Mouse (Mus musculus) hindbrain, embryonic 16.5 days (tissue): ENCODE results near the gene Plekha3. TPM values are rescaled to one million over a fixed set of nuclear protein-coding genes. Genes with fewer than 3 reads are reported as not detected.

ENCODE experiments used
- ATAC-seq: fragments of 200-750 bp; cut with Nextera tagmentation; 2 replicates; pipeline ENCODE4 v1.8.0; 2017; ENCODE audit warnings: moderate TSS enrichment, moderate library complexity
- H3K27ac ChIP-seq: fragments of 300-500 bp; sonication (generic); 2 replicates; pipeline ENCODE4 v1.5.1; 2014; ENCODE audit warnings: low read depth, mild to moderate bottlenecking, control low read depth, low read length, moderate library complexity
- H3K27me3 ChIP-seq: fragments of 300-500 bp; sonication (generic); replicated peaks from 2 replicates; pipeline ENCODE4 v1.6.1; 2014; ENCODE audit warnings: low read length; ENCODE audit not compliant: control insufficient read depth, insufficient read depth
- H3K36me3 ChIP-seq: fragments of 300-500 bp; sonication (generic); 2 replicates; pipeline ENCODE4 v1.6.1; 2014; ENCODE audit warnings: mild to moderate bottlenecking, low read length, moderate library complexity, mixed read lengths; ENCODE audit not compliant: control insufficient read depth, insufficient read depth
- H3K4me1 ChIP-seq: fragments of 300-500 bp; sonication (generic); 2 replicates; pipeline ENCODE4 v1.6.1; 2014; ENCODE audit warnings: low read depth, low read length; ENCODE audit not compliant: control insufficient read depth, insufficient read depth
- H3K4me2 ChIP-seq: fragments of 300-500 bp; sonication (generic); 2 replicates; pipeline ENCODE4 v1.6.1; 2014; ENCODE audit warnings: mild to moderate bottlenecking, low read length, control low read depth, moderate library complexity
- H3K4me3 ChIP-seq: fragments of 300-500 bp; sonication (generic); 2 replicates; pipeline ENCODE4 v1.5.1; 2014; ENCODE audit warnings: mild to moderate bottlenecking, low read length, control low read depth, moderate library complexity
- H3K9ac ChIP-seq: fragments of 300-500 bp; sonication (generic); 2 replicates; pipeline ENCODE4 v1.6.1; 2014; ENCODE audit warnings: low read depth, mild to moderate bottlenecking, control low read depth, low read length, moderate library complexity
- H3K9me3 ChIP-seq: fragments of 300-500 bp; sonication (generic); 2 replicates; pipeline ENCODE4 v1.6.1; 2014; ENCODE audit warnings: mild to moderate bottlenecking, low read length, moderate library complexity; ENCODE audit not compliant: control insufficient read depth
- WGBS: fragments of 180-500 bp; shearing (Covaris S2); extraction: QIAGEN DNeasy Blood & Tissue Kit; methylation state at CpG from one replicate; pipeline ENCODE4 v1.1.7; 2014; 5-methylcytosine and 5-hydroxymethylcytosine counted together
- polyA plus RNA-seq: library from polyadenylated mRNA; unstranded; fragments of >200 nt; fragmentation: Nextera tagmentation; extraction: Ambion mirVana; gene quantifications from 2 replicates; pipeline ENCODE4 v1.2.1, GENCODE M21; 2015

Gene Plekha3
- polyA plus RNA-seq, 1 experiment from 2014 or later: 3.6 TPM

DNA sequence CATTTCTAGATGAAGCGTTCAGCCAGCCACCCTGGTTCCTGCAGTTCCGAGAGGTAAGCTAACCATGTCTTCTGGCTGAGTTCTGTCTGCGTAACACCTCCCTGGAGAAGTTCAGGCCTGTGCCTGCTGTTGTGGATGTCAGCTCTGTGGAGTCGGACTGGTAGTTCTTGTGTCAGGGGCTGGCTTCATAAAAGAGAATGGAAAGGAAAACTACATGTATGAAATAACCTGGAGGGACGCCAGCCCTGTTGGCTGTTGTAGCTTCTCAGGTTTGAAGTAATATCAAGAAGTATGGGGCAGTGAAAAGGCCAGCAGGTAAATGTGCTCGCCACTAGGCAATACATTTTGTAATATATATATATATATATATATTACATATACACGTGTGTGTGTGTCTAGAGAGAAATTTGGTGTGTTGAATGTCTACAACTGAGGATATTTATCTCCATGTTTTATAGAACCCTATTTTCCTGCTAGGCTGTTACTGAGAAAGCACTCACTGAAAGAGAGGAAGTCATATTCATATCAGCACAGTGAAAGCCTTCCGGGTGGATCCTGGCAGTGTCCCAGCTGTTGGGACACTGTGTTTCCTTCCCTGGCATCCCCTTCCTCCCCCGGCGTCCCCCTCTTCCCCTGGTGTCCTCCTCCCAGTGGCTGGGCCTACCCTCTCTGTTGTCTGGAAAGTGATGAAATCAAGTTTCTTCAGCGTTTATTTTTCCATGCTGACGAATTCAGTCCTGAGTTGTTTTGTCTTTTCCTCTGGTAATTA lies 15.5 kb downstream of the Plekha3 start:
- 86% methylated on average over 12 of the region's 12 CpGs for WGBS
- H3K9ac ChIP-seq: no peak overlapping the region
- no peak overlapping the region for H3K4me2 ChIP-seq
- no peaks in the 10 kb centered on the region for H3K27me3 ChIP-seq
- H3K4me3 ChIP-seq: no peak overlapping the region
- H3K27ac ChIP-seq: no peak overlapping the region
- H3K9me3 ChIP-seq: no peaks in the 10 kb centered on the region
- H3K36me3 ChIP-seq: peaks cover 31% of the 10 kb centered on the region
- ATAC-seq: no peak
- H3K4me1 ChIP-seq: no peaks in the 10 kb centered on the region

DNA sequence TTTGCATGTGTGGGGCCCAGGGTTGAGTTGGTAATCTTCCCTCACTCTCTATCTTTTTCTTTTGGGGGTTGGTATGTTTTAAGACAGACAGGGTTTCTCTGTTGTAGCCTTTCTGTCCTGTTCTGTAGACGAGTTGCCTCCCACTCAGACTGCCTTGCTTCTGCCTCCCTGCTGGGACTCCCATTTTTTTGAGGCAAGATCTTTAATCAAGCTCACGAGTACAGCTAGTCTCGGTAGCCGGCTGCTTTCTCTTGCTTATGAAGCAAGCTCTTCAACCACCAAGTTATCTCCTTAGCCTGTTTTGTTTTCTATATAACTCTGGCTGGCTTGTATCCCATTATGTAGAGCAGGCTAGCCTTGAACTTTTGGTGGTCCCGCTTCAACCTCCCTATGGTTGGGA lies 18.7 kb downstream of the Plekha3 start:
- no peaks in the 10 kb centered on the region for H3K4me1 ChIP-seq
- 79% methylated on average over 5 of the region's 5 CpGs for WGBS

DNA sequence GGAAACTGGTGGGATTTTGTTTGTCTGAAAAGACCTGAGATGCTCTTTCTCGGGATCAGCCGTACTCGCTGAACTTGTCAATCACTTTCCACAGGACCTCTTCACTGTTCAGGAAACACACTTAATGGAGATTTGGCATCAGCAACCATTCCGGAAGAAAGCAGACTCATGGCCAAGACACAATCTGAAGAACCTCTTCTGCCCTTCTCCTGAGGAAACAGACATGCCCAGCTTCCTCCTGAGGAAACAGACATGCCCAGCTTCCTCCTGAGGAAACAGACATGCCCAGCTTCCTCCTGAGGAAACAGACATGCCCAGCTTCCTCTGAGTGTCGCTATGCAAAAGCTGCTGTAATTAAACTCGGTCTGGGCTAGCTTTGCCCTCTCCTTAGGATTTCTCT lies 20.2 kb downstream of the Plekha3 start:
- H3K36me3 ChIP-seq: peaks cover 12% of the 10 kb centered on the region
- no peak overlapping the region for H3K9ac ChIP-seq
- no peaks in the 10 kb centered on the region for H3K27me3 ChIP-seq
- no peak overlapping the region for H3K27ac ChIP-seq
- 89% methylated on average over 6 of the region's 6 CpGs for WGBS
- no peak overlapping the region for H3K4me2 ChIP-seq
- no peak overlapping the region for H3K4me3 ChIP-seq
- ATAC-seq: no peak
- no peaks in the 10 kb centered on the region for H3K9me3 ChIP-seq
- H3K4me1 ChIP-seq: no peaks in the 10 kb centered on the region

More for the DNA sequence above, 18.7 kb downstream of the Plekha3 start:
- H3K4me2 ChIP-seq: no peak overlapping the region
- H3K27me3 ChIP-seq: no peaks in the 10 kb centered on the region
- H3K27ac ChIP-seq: no peak overlapping the region
- peaks cover 12% of the 10 kb centered on the region for H3K36me3 ChIP-seq
- ATAC-seq: no peak
- no peak overlapping the region for H3K4me3 ChIP-seq
- H3K9ac ChIP-seq: no peak overlapping the region
- no peaks in the 10 kb centered on the region for H3K9me3 ChIP-seq

DNA sequence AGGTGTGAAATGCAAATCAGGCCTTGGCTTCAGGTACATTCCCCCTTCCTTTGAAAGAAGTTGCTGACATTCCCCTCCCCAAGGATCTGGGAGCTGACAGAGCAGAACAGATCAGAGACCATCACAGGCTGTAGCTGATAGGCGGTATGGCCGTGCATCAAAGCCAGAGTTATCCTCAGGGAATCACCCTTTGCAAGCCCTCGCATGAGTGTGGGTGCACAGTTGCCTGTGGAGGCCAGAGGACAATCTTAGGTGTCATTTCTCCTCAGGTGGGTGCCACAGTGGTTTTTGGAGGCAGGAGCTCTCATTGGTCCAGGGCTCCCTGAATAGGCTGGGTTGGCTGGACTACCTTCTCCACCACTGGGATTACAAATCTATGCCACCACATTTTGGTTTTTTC lies 27.1 kb downstream of the Plekha3 start:
- Histone ChIP-seq H3K4me1 (no peaks in the 10 kb centered on the region), H3K27ac (no peak overlapping the region), H3K27me3 (no peaks in the 10 kb centered on the region), H3K36me3 (no peaks in the 10 kb centered on the region), H3K4me3 (no peak overlapping the region), H3K9me3 (no peaks in the 10 kb centered on the region), H3K4me2 (no peak overlapping the region), H3K9ac (no peak overlapping the region)
- no peak for ATAC-seq
- WGBS: 92% methylated on average over 3 of the region's 3 CpGs

DNA sequence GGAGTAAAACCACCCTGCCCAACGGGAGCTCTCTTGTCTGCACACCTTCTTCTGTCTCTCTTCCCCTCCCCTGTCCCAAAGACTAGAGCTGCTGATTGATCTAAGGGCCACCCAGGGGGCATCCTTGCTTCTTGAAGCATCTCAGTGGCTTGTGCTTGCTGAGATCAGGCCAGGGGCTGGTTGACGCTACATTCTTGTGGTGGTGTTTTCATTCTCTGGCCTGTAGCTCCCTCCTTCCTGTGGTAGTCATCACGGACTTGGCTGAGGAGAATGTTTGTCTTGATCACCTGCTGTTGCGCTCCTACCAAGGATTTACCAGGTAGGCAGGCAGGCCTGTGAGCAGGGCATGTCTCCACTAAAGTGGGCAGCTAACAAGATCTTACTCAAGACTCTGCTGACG lies 27.7 kb downstream of the Plekha3 start:
- WGBS: 85% methylated on average over 5 of the region's 5 CpGs
- no peak overlapping the region for H3K9ac ChIP-seq

DNA sequence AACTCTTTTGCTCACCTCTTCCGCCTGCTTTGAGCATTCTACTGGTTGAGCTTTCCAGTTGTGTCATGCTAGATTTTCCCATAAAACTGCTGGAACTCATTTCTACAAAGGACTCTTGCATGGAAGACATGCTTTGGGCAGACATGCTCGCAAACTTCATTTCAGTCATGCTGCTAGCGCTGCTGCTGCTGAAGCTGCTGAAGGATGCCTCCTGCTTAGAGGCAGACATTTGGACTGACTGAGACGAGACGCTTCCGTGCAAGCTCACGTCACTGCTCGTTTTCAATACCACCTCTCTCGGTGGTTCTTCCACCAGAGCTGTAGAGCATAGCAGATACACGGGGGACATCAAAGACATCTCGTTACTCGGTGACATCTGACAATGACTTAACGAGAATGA lies 30.6 kb downstream of the Plekha3 start:
- Histone ChIP-seq H3K4me1 (no peaks in the 10 kb centered on the region), H3K27me3 (no peaks in the 10 kb centered on the region), H3K9ac (no peak overlapping the region), H3K4me3 (no peak overlapping the region), H3K27ac (no peak overlapping the region), H3K9me3 (peaks cover 14% of the 10 kb centered on the region), H3K36me3 (peaks cover 12% of the 10 kb centered on the region), H3K4me2 (no peak overlapping the region)
- 92% methylated on average over 13 of the region's 13 CpGs for WGBS
- ATAC-seq: no peak

More for the DNA sequence above, 27.7 kb downstream of the Plekha3 start:
- H3K4me2 ChIP-seq: no peak overlapping the region
- H3K4me3 ChIP-seq: no peak overlapping the region
- no peaks in the 10 kb centered on the region for H3K27me3 ChIP-seq
- ATAC-seq: no peak
- H3K4me1 ChIP-seq: no peaks in the 10 kb centered on the region
- H3K36me3 ChIP-seq: no peaks in the 10 kb centered on the region
- no peak overlapping the region for H3K27ac ChIP-seq
- no peaks in the 10 kb centered on the region for H3K9me3 ChIP-seq

DNA sequence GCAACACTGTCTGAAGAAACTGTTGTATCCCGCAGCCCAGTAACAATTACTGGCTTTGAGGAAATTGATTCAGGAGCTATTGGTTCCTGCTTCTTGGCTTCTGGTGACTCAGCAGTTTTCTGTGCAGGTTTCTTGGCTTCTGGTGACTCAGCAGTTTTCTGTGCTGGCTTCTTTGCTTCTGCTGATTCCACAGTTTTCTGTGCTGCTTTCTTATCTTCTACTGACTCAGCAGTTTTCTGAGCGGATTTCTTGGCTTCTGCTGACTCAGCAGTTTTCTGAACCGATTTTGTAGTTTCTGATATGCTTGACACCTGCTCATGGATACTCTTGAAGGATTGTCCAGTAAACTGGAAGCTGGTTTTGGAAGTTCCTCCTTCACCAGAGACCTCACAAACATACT lies 33.4 kb downstream of the Plekha3 start:
- Histone ChIP-seq H3K9me3 (peaks cover 38% of the 10 kb centered on the region), H3K27me3 (no peaks in the 10 kb centered on the region), H3K9ac (no peak overlapping the region), H3K4me2 (no peak overlapping the region), H3K27ac (no peak overlapping the region), H3K4me1 (no peaks in the 10 kb centered on the region), H3K36me3 (peaks cover 32% of the 10 kb centered on the region), H3K4me3 (no peak overlapping the region)
- WGBS: 94% methylated on average over 3 of the region's 3 CpGs
- no peak for ATAC-seq

DNA sequence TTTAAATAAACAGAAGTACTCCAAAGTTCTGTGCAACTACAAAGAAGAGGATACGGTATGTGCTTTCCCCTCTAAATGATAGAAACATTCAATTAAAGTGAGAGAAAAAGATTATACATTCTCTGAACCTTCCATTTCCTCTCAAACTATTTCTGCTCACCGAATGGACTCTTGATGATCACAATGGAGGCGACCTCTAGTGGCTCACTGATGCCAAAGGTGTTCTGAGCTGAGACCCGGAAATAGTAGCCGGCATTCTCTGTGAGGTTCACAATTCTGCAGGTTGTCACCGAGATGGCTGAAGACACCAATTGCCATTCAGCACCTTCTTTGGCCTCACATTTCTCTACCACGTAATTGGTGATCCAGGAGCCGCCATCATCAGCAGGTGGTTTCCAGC lies 39.9 kb downstream of the Plekha3 start:
- ATAC-seq: no peak
- Histone ChIP-seq H3K4me3 (no peak overlapping the region), H3K9ac (no peak overlapping the region), H3K27me3 (no peaks in the 10 kb centered on the region), H3K27ac (no peak overlapping the region), H3K36me3 (peaks cover 69% of the 10 kb centered on the region), H3K4me1 (no peaks in the 10 kb centered on the region), H3K9me3 (peaks cover 73% of the 10 kb centered on the region), H3K4me2 (no peak overlapping the region)
- 73% methylated on average over 8 of the region's 8 CpGs for WGBS

DNA sequence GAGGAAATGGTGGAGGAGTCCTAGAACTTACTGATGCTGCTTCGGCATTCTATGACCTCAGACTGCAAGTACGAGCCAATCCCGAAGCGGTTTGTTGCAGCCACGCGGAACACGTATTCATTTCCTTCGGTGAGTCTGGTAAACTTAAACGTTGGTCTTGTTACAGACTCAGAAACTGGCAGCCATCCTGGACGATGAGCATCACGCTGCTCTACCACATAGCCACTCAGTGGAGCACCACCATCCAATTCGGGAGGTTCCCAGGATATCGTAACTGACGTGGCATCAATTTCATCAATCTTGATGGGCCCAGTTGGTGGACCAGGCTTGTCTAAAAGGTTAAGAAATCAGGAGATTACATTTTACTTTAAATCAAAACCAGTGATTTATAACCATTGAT lies 44.6 kb downstream of the Plekha3 start:
- Histone ChIP-seq H3K9me3 (peaks cover 49% of the 10 kb centered on the region), H3K36me3 (peaks cover 51% of the 10 kb centered on the region), H3K4me2 (no peak overlapping the region), H3K9ac (no peak overlapping the region), H3K4me1 (no peaks in the 10 kb centered on the region), H3K27me3 (no peaks in the 10 kb centered on the region), H3K4me3 (no peak overlapping the region), H3K27ac (no peak overlapping the region)
- 98% methylated on average over 14 of the region's 14 CpGs for WGBS
- no peak for ATAC-seq
